11 mouse cellular contexts compared by ENCODE assay signal in the genomic region with DNA sequence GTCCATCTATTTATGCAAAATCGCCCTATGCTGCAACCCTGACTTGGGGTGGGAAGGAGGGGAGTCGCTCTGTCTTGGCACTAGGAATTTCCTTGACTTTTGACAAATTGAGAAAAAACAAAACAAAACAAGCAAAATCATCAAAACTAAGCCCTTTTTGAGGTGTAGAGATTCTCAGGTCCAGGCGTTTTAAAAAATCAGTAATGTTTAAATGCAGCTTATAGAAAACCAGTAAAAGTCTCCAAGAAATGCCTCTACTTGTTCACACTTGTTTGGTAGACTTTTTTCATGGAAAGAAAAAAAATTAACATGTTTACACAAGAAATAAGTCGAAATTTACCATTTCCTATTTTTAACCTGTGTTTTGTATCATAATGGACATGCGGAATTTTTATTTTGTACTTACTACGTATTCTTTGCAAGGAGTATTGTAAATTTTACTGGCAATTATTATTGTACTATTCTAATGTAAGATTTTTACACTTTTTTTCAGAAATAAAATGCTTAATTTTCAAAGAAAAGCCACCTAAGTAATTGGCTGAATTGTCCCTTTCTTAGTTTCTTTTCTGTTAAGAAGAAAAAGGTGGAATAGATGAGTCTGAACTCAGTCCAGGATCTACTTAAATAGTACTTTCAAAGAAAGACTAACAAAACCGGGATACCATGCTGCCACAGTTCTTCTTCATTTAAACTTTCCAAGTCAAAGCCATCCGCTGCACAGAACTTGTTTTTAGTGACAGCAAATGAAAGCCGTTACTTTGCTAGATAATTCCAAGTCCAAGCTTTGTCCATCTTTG. TPM values are rescaled to one million over a fixed set of nuclear protein-coding genes. Genes with fewer than 3 reads are reported as not detected.
DNase-seq lines count a peak whose midpoint lies in the region; ATAC-seq lines count a peak whose summit lies in the region.
"Had no signal": no experiment of that assay in that cellular context is flagged by ENCODE, and none has a peak within 500 bp of the region (broad histone marks: within the 10 kb centered on the region; RNA-seq: fewer than 3 reads in every experiment).

No protein-coding gene starts in this region.

- DNase-seq in heart, embryonic 10.5 days (ENCODE audit: low spot score): no peak
- DNase-seq in heart, postnatal 25 days (ENCODE audit: low spot score): no peak
- DNase-seq in B cell, adult 2 months: no peak
- no peak for DNase-seq in layer of hippocampus, postnatal 10 days (ENCODE audit: low spot score in 2 of 2)
- DNase-seq in spleen, adult 12 weeks (ENCODE audit: low spot score): no peak
- DNase-seq: cerebellum, adult 9-10 months; right cerebral cortex, postnatal 4 days had no signal

- H3K9ac ChIP-seq in hindbrain, embryonic 12.5 days: peak overlapping the region; percentile 68
- peak overlapping the region; percentile 67 for H3K9ac ChIP-seq in midbrain, embryonic 13.5 days (replicated peaks)

- H3K27ac ChIP-seq in heart, embryonic 10.5 days: no peak overlapping the region
- H3K27ac ChIP-seq in brown adipose tissue, adult 24 weeks (replicated peaks; ENCODE audit: low read depth, low read length): no peak overlapping the region
- no peak overlapping the region for H3K27ac ChIP-seq in hindbrain, embryonic 12.5 days
- no peak overlapping the region for H3K27ac ChIP-seq in midbrain, embryonic 13.5 days

- H3K4me2 ChIP-seq in hindbrain, embryonic 12.5 days (replicated peaks): peak overlapping the region; percentile 68
- H3K4me2 ChIP-seq in midbrain, embryonic 13.5 days (replicated peaks): peak overlapping the region; percentile 63

- 8% methylated on average over 9 of the region's 9 CpGs for WGBS in heart, embryonic 10.5 days
- WGBS in hindbrain, embryonic 12.5 days: 6% methylated on average over 9 of the region's 9 CpGs
- WGBS in midbrain, embryonic 13.5 days: 3% methylated on average over 9 of the region's 9 CpGs

- no peaks in the 10 kb centered on the region for H3K36me3 ChIP-seq in heart, embryonic 10.5 days
- H3K36me3 ChIP-seq in hindbrain, embryonic 12.5 days: no peaks in the 10 kb centered on the region
- H3K36me3 ChIP-seq in midbrain, embryonic 13.5 days: no peaks in the 10 kb centered on the region

- H3K4me3 ChIP-seq in heart, embryonic 10.5 days: peak overlapping the region; percentile 66
- H3K4me3 ChIP-seq in brown adipose tissue, adult 24 weeks (ENCODE audit: insufficient read depth, low read depth, low read length): peak overlapping the region; percentile 58; the same call in 1 of the 2 replicates
- peak overlapping the region; percentile 52 for H3K4me3 ChIP-seq in hindbrain, embryonic 12.5 days
- H3K4me3 ChIP-seq in midbrain, embryonic 13.5 days (replicated peaks): peak overlapping the region; percentile 47

- ATAC-seq in hindbrain, embryonic 12.5 days (ENCODE audit: low FRiP score): no peak
- ATAC-seq in midbrain, embryonic 13.5 days: no peak

- intact Hi-C loops in heart, postnatal 25 days (cut with DNase I): loop anchor here (5.0 kb wide), 1 partner anchor 216 kb away; no protein-coding TSS in a partner anchor

- no peaks in the 10 kb centered on the region for H3K9me3 ChIP-seq in heart, embryonic 10.5 days
- H3K9me3 ChIP-seq in hindbrain, embryonic 12.5 days (replicated peaks): no peaks in the 10 kb centered on the region
- no peaks in the 10 kb centered on the region for H3K9me3 ChIP-seq in midbrain, embryonic 13.5 days

- peaks cover 25% of the 10 kb centered on the region for H3K4me1 ChIP-seq in heart, embryonic 10.5 days
- peaks cover 7% of the 10 kb centered on the region; the same call in 1 of the 2 replicates for H3K4me1 ChIP-seq in brown adipose tissue, adult 24 weeks (ENCODE audit: control insufficient read depth, insufficient read depth, insufficient read length, low read length)
- peaks cover 32% of the 10 kb centered on the region for H3K4me1 ChIP-seq in hindbrain, embryonic 12.5 days
- H3K4me1 ChIP-seq in midbrain, embryonic 13.5 days (replicated peaks): peaks cover 35% of the 10 kb centered on the region

- peaks cover 90% of the 10 kb centered on the region for H3K27me3 ChIP-seq in heart, embryonic 10.5 days (ENCODE audit: insufficient read depth, poor library complexity, severe bottlenecking)
- peaks cover 80% of the 10 kb centered on the region for H3K27me3 ChIP-seq in hindbrain, embryonic 12.5 days
- peaks cover 92% of the 10 kb centered on the region for H3K27me3 ChIP-seq in midbrain, embryonic 13.5 days

RNA-seq across cellular contexts. Expression of gene Foxd1, which starts 2.3 kb away (rescaled TPM):
- 0.10 and 0.16 TPM in 2 replicates for polyA plus RNA-seq in heart, embryonic 10.5 days (2016; fragmentation: Nextera tagmentation; extraction: Ambion mirVana)
- total RNA-seq in heart, postnatal 25 days (2021): under 1 TPM in 1 of 2 experiments, not detected in 1; 0.05 TPM
- polyA plus RNA-seq in brown adipose tissue, adult 24 weeks (2012; ENCODE audit: insufficient read depth, insufficient read length, missing spikeins): not detected in 2 replicates
- 7.0 and 9.2 TPM in 2 replicates for polyA plus RNA-seq in hindbrain, embryonic 12.5 days (2016; fragmentation: Nextera tagmentation; extraction: Ambion mirVana)
- 0.80 and 0.86 TPM in 2 replicates for polyA plus RNA-seq in midbrain, embryonic 13.5 days (2015; fragmentation: Nextera tagmentation; extraction: Ambion mirVana)
- total RNA-seq in layer of hippocampus, postnatal 10 days (2021): 1 to 10 TPM; 1.5 to 1.6 TPM
- polyA plus RNA-seq: urinary bladder, adult 2 months had no signal

RNA-seq across cellular contexts. Expression of gene Btf3, which starts 39.6 kb away (rescaled TPM):
- polyA plus RNA-seq in heart, embryonic 10.5 days (2016; fragmentation: Nextera tagmentation; extraction: Ambion mirVana): 512 and 641 TPM in 2 replicates
- total RNA-seq in heart, postnatal 25 days (2021): 100 to 1,000 TPM; 190 to 219 TPM
- polyA plus RNA-seq in brown adipose tissue, adult 24 weeks (2012; ENCODE audit: insufficient read depth, insufficient read length, missing spikeins): 246 and 281 TPM in 2 replicates
- polyA plus RNA-seq in hindbrain, embryonic 12.5 days (2016; fragmentation: Nextera tagmentation; extraction: Ambion mirVana): 631 and 677 TPM in 2 replicates
- 584 and 625 TPM in 2 replicates for polyA plus RNA-seq in midbrain, embryonic 13.5 days (2015; fragmentation: Nextera tagmentation; extraction: Ambion mirVana)
- 100 to 1,000 TPM; 240 to 268 TPM for total RNA-seq in layer of hippocampus, postnatal 10 days (2021)
